Mouse (Mus musculus): ENCODE measurements around the gene Vmn1r76.

Gene Vmn1r76

GRCm38 (mm10) chr7:11938113-11938512 is at the start of gene Vmn1r76:
Vmn1r76 (minus strand) TSS chr7:11938213.
- no peak for DNase-seq (ENCODE audit: low spot score)

- DNase-seq (ENCODE audit: low spot score), result no peak
These were observed 34.6 kb upstream of the Vmn1r76 start for GRCm38 (mm10) chr7:11972611-11973010.

- no peak for DNase-seq (ENCODE audit: low spot score)
These were observed 10.0 kb upstream of the Vmn1r76 start for GRCm38 (mm10) chr7:11947991-11948390.

GRCm38 (mm10) chr7:11874330-11874729 is 63.7 kb downstream of the Vmn1r76 start, which contains the start of gene Vmn1r75:
Vmn1r75 (plus strand) TSS chr7:11874630.
- DNase-seq (ENCODE audit: low spot score), result no peak

All from ovary, adult 18-20 months (tissue).